Mouse (Mus musculus) limb, embryonic 14.5 days (tissue): ENCODE results near the gene Gm49361. TPM values are rescaled to one million over a fixed set of nuclear protein-coding genes. Genes with fewer than 3 reads are reported as not detected.
A peak's percentile ranks its signal among the peaks of the same experiment; 100 is the strongest.

Experiments used
- ATAC-seq: fragments of 200-750 bp; cut with Nextera tagmentation; 2 replicates; pipeline ENCODE4 v1.8.0; 2017; ENCODE audit warnings: low read depth, moderate number of reproducible peaks, moderate TSS enrichment; ENCODE audit not compliant: low FRiP score
- DNase-seq: peaks from one replicate; pipeline ENCODE4 v3.0.0-alpha.2; 2015; ENCODE audit warnings: low spot score
- H3K27ac ChIP-seq: fragments of 300-500 bp; sonication (generic); replicated peaks from 2 replicates; pipeline ENCODE4 v1.5.1; 2014; ENCODE audit warnings: low read depth, mild to moderate bottlenecking, low read length, moderate library complexity, mixed read lengths
- H3K27me3 ChIP-seq: fragments of 300-500 bp; sonication (generic); 2 replicates; pipeline ENCODE4 v1.6.1; 2014; ENCODE audit warnings: low read length, mixed read lengths; ENCODE audit not compliant: control insufficient read depth, insufficient read depth
- H3K36me3 ChIP-seq: fragments of 300-500 bp; sonication (generic); 2 replicates; pipeline ENCODE4 v1.6.1; 2014; ENCODE audit warnings: mild to moderate bottlenecking, low read length, moderate library complexity, mixed read lengths; ENCODE audit not compliant: control insufficient read depth, insufficient read depth
- H3K4me1 ChIP-seq: fragments of 300-500 bp; sonication (generic); 2 replicates; pipeline ENCODE4 v1.6.1; 2014; ENCODE audit warnings: antibody characterized with exemption, low read length, mixed read lengths; ENCODE audit not compliant: control insufficient read depth, insufficient read depth
- H3K4me2 ChIP-seq: fragments of 300-500 bp; sonication (generic); replicated peaks from 2 replicates; pipeline ENCODE4 v1.6.1; 2014; ENCODE audit warnings: low read depth, mild to moderate bottlenecking, low read length, moderate library complexity; ENCODE audit not compliant: severe bottlenecking
- H3K4me3 ChIP-seq: fragments of 300-500 bp; sonication (generic); replicated peaks from 2 replicates; pipeline ENCODE4 v1.5.1; 2014; ENCODE audit warnings: low read length
- H3K9ac ChIP-seq: fragments of 300-500 bp; sonication (generic); 2 replicates; pipeline ENCODE4 v1.6.1; 2014; ENCODE audit warnings: mild to moderate bottlenecking, low read depth, low read length, moderate library complexity; ENCODE audit not compliant: severe bottlenecking
- H3K9me3 ChIP-seq: fragments of 300-500 bp; sonication (generic); 2 replicates; pipeline ENCODE4 v1.6.1; 2016; ENCODE audit warnings: low read length; ENCODE audit not compliant: control insufficient read depth
- POLR2A ChIP-seq: fragments of 200-500 bp; IDR thresholded peaks from 2 replicates; pipeline ENCODE4 v1.8.0; 2012; ENCODE audit warnings: inconsistent platforms, mild to moderate bottlenecking, moderate library complexity, borderline replicate concordance; ENCODE audit not compliant: insufficient read depth, insufficient read length; ENCODE audit errors: extremely low read depth
- WGBS: fragments of 180-500 bp; shearing (Covaris S2); extraction: QIAGEN DNeasy Blood & Tissue Kit; methylation state at CpG from one replicate; pipeline ENCODE4 v1.1.7; 2014; 5-methylcytosine and 5-hydroxymethylcytosine counted together
- polyA plus RNA-seq, 2 experiments: library from polyadenylated mRNA; depleted of rRNA in 1 of 2; stranded (reverse) in 1 of 2; unstranded in 1 of 2; fragments of >200 nt; fragmentation: Nextera tagmentation in 1 of 2; extraction: Ambion mirVana in 1 of 2; gene quantifications; 2 replicates each; pipeline versions ENCODE4 v1.2.1 to v1.2.3; 2012 to 2014

Gm49361 gene
- polyA plus RNA-seq, 2 experiments = not detected

- H3K36me3 ChIP-seq = no peaks in the 10 kb centered on the region
- no peak for TF ChIP-seq POLR2A
- 0% methylated on average over 8 of the region's 8 CpGs for WGBS
- peak overlapping the region; percentile 99 for H3K9ac ChIP-seq
- DNase-seq = peak; percentile 53
- H3K4me3 ChIP-seq = peak overlapping the region; percentile 94
- no peaks in the 10 kb centered on the region for H3K9me3 ChIP-seq
- ATAC-seq = no peak
- peak overlapping the region; percentile 83 for H3K4me2 ChIP-seq
- no peaks in the 10 kb centered on the region for H3K27me3 ChIP-seq
- peak overlapping the region; percentile 96; the same call in 1 of the 2 replicates for H3K27ac ChIP-seq
- peaks cover 22% of the 10 kb centered on the region for H3K4me1 ChIP-seq
Observed at GRCm38 (mm10) chr14:57744547-57744946, 1.4 kb downstream of the Gm49361 start.

- H3K27ac ChIP-seq = no peak overlapping the region
- no peak overlapping the region for H3K4me3 ChIP-seq
- TF ChIP-seq POLR2A = no peak
- no peak overlapping the region for H3K9ac ChIP-seq
- H3K27me3 ChIP-seq = no peaks in the 10 kb centered on the region
- no peak overlapping the region for H3K4me2 ChIP-seq
- peaks cover 35% of the 10 kb centered on the region for H3K4me1 ChIP-seq
- WGBS = 75% methylated on average over 8 of the region's 8 CpGs
- no peaks in the 10 kb centered on the region for H3K9me3 ChIP-seq
- DNase-seq = no peak
- H3K36me3 ChIP-seq = no peaks in the 10 kb centered on the region
- ATAC-seq = no peak
Observed at GRCm38 (mm10) chr14:57740651-57741050, 5.3 kb downstream of the Gm49361 start.

GRCm38 (mm10) chr14:57737089-57737488, 8.8 kb downstream of the Gm49361 start:
- Histone ChIP-seq H3K4me1 (peaks cover 28% of the 10 kb centered on the region), H3K27me3 (no peaks in the 10 kb centered on the region), H3K4me2 (no peak overlapping the region), H3K4me3 (no peak overlapping the region), H3K27ac (no peak overlapping the region), H3K36me3 (peaks cover 17% of the 10 kb centered on the region), H3K9ac (no peak overlapping the region), H3K9me3 (no peaks in the 10 kb centered on the region)
- ATAC-seq (no peak), DNase-seq (no peak)
- TF ChIP-seq POLR2A = no peak

GRCm38 (mm10) chr14:57736141-57736540, 9.8 kb downstream of the Gm49361 start:
- DNase-seq = peak; percentile 53
- no peak for TF ChIP-seq POLR2A
- Histone ChIP-seq H3K36me3 (peaks cover 23% of the 10 kb centered on the region), H3K4me1 (peaks cover 31% of the 10 kb centered on the region), H3K9me3 (no peaks in the 10 kb centered on the region), H3K4me2 (no peak overlapping the region), H3K27ac (peak overlapping the region; percentile 28; the same call in 1 of the 2 replicates), H3K4me3 (no peak overlapping the region), H3K9ac (no peak overlapping the region), H3K27me3 (no peaks in the 10 kb centered on the region)
- WGBS = 46% methylated on average over 4 of the region's 4 CpGs
- ATAC-seq = no peak

- no peak overlapping the region for H3K9ac ChIP-seq
- ATAC-seq (no peak), DNase-seq (no peak)
- 53% methylated on average over 6 of the region's 6 CpGs for WGBS
- H3K4me3 ChIP-seq = no peak overlapping the region
- no peak overlapping the region for H3K27ac ChIP-seq
- H3K4me1 ChIP-seq = peaks cover 41% of the 10 kb centered on the region
- H3K27me3 ChIP-seq = no peaks in the 10 kb centered on the region
- TF ChIP-seq POLR2A = no peak
- H3K4me2 ChIP-seq = no peak overlapping the region
- H3K9me3 ChIP-seq = no peaks in the 10 kb centered on the region
- peaks cover 37% of the 10 kb centered on the region for H3K36me3 ChIP-seq
Observed at GRCm38 (mm10) chr14:57732668-57733293, 13.1 kb downstream of the Gm49361 start.

GRCm38 (mm10) chr14:57730527-57730926, 15.4 kb downstream of the Gm49361 start:
- peaks cover 46% of the 10 kb centered on the region for H3K36me3 ChIP-seq
- ATAC-seq = no peak
- WGBS = 36% methylated on average over 9 of the region's 9 CpGs
- H3K9me3 ChIP-seq = no peaks in the 10 kb centered on the region
- peak; percentile 71 for DNase-seq
- 0 out of 2 replicates have a peak overlapping the region, but pooled peaks have one; percentile 31 for H3K9ac ChIP-seq
- H3K27ac ChIP-seq = peak overlapping the region; percentile 68
- H3K27me3 ChIP-seq = no peaks in the 10 kb centered on the region
- H3K4me1 ChIP-seq = peaks cover 27% of the 10 kb centered on the region
- no peak overlapping the region for H3K4me3 ChIP-seq
- TF ChIP-seq POLR2A = no peak
- H3K4me2 ChIP-seq = no peak overlapping the region
